Mouse (Mus musculus) G1E (cell line): ENCODE measurements at regions not wholly inside any gene's neighbourhood (a gene's known extent, or its start where the extent isn't known, plus 50 kb on each side); places are given as distances from the start of the nearest gene placed in this dataset.

Experiments used
- CTCF ChIP-seq: IDR thresholded peaks from 2 replicates; pipeline ENCODE4 v1.5.1; 2012; ENCODE audit warnings: low read depth, low read length, inconsistent platforms, mixed read lengths
- GATA1 ChIP-seq: IDR thresholded peaks from 2 replicates; pipeline ENCODE4 v1.6.1; 2012; ENCODE audit warnings: borderline replicate concordance, low read length, inconsistent platforms, mixed read lengths
- GATA2 ChIP-seq: IDR thresholded peaks from 2 replicates; pipeline ENCODE4 v1.6.1; 2012; ENCODE audit warnings: low read depth, low read length, inconsistent platforms, borderline replicate concordance
- POLR2AphosphoS5 ChIP-seq: IDR thresholded peaks from 2 replicates; pipeline ENCODE4 v1.6.1; 2012; ENCODE audit warnings: low read depth, low read length, inconsistent platforms; ENCODE audit not compliant: insufficient replicate concordance
- TAL1 ChIP-seq: conservative IDR thresholded peaks from 2 replicates; pipeline ENCODE4 v1.6.1; 2012; ENCODE audit warnings: low read depth, low read length, inconsistent platforms, mixed read lengths

DNA sequence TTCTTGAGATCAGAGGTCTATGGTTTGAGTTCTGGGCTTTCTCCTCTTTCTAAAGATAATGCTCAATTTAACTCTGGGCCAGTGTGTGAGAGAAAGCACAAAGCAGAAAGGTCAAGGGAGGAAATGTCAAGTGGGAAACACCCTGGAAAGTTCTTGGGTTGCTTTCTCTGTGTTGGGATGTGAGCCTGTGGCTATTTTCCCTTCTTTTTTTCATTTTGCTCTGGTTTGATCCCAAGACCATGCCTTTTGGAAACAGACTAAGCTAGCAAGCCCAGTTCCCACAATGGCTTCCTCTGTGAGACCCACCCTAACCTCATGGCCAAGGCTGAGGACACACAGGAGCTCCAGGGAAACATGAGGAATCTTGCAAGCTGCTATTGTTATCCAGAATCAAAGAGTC, 216.4 kb upstream of the F930015N05Rik start:
- TF ChIP-seq CTCF = no peak
- no peak for TF ChIP-seq GATA1
- TF ChIP-seq TAL1 = no peak
- TF ChIP-seq POLR2AphosphoS5 = no peak
- no peak for TF ChIP-seq GATA2
